Mouse (Mus musculus): ENCODE results near the gene Spen.

The Spen gene

DNA sequence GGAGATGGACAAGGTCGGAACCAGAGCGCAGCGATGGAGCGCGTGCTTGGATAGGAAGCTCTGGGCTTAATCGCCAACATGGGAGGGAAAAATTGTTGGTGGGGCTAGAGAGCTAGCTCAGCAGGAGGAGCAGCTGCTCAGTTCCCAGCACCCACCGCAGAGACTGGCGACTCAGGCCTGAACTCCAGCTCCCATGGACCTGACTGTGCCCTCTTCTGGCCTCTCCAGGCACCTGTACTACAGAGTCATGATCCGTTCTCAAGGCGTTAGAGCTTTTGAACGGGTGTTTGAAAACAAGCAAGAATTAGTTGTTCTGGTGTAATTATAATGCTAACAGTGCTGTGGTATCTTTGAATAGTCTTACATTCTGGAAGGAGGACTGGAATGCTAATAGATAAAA lies 9.5 kb downstream of the Spen start:
- no peak for DNase-seq (ENCODE audit: low spot score)

DNA sequence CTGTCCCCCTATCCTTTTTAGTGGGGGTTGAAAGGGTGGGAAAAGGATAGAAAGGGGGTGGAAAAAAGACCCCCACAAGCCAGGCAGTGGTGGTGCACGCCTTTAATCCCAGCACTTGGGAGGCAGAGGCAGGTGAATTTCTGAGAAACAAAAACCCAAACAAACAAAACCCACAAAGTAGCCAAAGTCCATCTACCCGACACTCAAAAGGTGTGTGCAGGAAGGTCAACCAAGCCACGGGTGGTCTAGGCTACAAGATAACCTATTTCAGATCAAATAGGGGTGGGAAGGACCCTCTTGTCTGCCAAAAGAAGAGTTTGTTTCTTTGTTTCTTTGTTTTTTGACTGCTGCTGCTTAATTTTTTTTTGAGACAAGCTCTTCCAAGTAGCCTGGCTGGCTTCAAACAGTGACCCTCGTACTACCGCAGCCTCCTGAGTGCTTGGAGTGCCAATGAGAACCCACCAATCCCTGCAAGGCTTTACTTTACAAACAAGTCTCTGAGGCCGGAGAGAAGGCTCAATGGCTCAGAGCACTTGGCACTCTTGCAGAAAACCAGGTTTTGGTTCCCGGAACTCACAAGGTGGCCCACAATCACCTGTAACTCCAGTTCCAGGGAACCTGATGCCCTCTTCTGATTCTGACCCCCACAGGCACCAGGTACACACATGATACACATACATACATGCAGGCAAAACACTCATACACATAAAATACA lies 11.3 kb downstream of the Spen start:
- no peak for DNase-seq (ENCODE audit: low spot score)

DNA sequence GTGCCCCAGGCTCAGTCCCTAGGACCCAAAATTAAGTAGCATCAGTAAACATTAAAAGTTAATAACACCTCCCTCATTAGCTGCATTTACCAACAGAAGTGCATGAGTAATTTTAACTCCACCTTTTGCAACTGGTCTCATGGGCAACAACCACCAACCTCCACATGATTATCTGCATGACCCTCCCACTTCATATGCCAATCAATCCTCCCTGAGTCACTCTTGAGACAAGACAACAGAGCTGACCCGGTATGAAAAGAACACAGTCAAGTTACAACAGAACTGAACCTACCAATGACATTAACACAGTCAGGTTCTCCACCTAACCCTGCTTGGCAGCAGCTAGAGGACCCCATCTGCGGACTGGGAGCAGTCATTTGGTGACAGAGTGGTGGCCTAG lies 12.5 kb downstream of the Spen start:
- DNase-seq (ENCODE audit: low spot score): no peak

DNA sequence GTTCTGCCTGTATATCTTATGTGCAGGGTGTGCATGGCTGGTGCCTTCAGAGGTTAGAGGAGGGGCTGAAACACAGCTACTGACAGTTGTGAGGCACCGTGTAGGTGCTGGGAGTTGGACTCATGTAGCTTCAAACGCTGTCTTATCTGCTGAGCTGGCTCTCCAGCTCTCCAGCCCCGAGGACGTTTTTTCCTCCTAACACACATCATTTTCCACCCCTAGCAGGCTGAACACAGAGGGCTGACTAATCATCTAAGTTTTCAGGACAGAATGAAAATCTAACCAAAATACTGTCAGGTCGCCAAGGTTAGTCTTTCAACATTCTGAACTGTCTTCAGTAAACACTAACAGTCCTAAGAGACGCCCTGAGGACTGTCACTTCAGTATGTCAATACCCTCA lies 13.7 kb downstream of the Spen start:
- no peak for DNase-seq (ENCODE audit: low spot score)

DNA sequence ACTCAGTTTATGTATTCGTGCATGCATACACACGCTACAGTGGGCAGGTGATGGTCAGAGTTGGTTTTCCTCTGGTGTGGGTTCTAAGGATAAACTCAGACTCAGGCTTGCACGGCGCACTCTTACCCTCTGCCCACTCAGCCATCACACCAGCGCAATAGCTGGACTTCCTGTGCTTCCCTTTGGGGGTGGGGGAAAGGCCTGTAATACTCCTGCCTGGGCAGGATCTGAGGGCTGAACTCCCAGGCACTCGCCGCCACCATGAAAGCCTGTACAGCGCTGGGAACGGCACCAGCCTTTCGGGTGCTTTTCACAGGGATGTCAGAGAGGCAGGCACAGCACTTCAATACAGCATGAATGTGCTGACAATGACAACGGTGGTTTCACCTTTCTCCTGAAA lies 15.3 kb downstream of the Spen start:
- DNase-seq (ENCODE audit: low spot score): no peak

DNA sequence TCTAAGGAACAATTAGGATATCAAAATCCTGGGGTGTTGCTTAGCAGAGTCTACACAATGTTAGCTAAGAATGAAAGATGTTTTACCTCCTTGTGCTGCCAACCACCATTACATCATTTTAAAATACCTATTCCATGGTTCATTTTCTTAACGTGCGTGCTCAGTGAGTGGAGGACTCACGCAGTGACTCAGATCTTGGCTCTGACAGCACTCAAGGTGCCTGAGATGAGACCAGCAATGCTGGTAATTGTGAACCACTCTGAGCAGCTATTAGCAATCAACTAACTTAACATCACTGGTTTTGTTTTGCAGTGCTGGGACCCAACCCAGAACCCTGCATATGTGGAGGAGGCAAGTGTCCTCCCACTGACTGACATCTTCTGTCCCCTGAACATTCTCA lies 20.0 kb downstream of the Spen start:
- no peak for DNase-seq (ENCODE audit: low spot score)

DNA sequence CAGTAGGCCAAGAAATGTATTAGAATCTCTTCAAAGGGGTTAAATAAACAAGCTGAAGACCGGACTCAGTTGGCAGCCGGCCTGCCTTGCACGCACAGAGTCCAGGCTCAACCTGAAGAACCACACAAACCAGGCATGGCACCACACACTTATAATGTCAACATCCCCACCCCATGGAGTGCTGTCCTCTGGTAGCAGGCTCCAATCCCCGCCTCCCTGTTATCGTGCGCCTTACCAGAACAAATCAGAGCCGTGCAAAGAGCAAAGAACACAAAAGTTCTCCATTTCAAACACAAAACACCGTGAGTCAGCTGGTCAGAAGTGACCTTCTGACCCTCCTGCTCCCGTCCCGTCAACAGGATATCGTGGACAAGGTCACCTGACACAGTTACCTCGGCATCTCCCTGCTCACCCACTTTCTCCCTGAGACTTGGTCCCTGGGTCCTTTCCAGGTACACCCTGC lies 24.2 kb downstream of the Spen start:
- no peak for DNase-seq (ENCODE audit: low spot score)

DNA sequence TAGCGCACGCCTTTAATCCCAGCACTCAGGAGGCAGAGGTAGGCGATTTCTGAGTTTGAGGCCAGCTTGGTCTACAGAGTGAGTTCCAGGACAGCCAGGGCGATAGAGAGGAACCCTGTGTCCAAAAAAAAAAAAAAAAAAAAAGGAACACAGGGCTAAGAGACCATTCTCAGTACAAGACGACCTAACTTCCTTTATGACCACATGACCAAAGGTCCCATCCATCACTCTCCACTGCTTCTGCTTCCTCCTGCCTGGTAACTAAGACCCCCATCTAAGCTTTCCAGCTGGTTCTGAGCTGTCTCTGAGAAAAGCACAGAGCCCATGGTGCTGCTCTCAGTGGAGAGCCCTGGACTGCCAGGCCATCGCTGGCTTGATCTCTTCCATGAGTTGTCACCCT lies 26.3 kb downstream of the Spen start:
- DNase-seq (ENCODE audit: low spot score): no peak

DNA sequence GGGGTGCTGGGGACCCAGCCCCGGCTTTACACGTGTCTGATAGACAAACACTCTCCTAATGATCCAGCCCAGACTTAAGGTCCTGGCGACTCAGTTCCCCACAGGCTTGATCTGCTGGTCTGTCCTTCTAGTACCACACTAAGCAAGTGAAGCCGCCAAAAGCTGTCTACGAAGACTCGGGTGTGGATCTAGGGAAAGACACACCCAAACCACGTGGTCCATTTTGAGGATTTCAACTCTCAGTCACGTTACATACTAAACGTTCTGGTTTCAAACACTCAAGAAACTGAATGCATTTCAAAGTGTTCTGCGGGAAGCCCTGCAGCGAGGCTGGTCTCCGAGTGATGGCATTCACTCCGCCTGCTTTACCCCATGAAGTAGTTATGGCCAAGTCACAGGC lies 27.9 kb downstream of the Spen start:
- DNase-seq (ENCODE audit: low spot score): no peak

DNA sequence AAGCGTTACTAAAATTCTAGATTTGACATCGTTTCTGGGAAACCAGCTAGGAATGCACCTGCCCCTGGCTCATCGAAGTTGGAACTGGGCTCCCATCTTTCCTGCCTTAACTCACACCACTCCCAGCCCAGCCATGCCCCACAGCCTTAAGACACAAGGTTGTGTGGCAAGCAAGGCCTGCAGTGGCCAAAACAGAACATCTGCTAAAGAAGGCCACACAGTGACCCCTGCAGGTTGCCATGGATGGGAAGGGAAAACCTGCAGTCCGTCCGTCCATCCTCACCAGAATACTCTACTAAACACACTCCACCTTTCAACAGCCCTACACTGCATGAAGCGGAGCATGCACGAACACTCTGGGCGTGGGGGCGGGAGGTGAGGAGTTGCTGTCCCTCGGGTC lies 31.5 kb downstream of the Spen start:
- no peak for DNase-seq (ENCODE audit: low spot score)

DNA sequence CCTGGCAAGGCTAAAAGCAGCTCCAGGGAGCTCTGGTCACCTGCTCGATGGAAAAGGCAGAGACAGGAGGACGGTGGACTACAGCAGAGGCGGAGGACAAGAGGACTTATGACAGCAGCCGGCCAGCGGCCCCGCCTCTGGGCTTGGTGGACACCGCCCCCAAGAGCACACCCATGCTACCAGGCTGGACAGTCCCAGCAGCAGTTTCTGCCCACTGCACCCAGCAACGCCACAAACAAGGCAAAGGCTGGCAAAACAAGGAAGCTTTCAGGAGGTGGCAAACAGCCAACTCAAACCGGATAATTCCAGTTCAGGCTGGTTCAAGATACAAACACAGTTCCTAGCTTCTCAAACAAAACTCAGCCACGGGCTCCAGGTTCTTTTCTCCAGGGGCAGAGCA lies 32.0 kb downstream of the Spen start:
- DNase-seq (ENCODE audit: low spot score): no peak

DNA sequence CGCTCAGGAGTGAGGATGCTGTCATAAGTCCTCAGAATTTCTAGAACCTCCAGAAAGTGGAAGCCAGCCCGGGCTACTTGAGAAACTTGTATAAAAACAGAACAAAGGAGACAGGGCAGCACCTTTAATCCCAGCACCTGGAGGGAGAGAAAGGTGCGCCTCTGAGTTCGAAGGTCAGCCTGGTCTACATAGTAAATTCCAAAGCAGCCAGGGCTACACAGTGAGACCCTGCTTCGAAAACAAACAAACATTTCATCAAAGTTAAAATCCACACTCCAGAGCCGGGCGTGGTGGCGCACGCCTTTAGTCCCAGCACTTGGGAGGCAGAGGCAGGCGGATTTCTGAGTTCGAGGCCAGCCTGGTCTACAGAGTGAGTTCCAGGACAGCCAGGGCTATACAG lies 32.6 kb downstream of the Spen start:
- DNase-seq (ENCODE audit: low spot score): no peak

DNA sequence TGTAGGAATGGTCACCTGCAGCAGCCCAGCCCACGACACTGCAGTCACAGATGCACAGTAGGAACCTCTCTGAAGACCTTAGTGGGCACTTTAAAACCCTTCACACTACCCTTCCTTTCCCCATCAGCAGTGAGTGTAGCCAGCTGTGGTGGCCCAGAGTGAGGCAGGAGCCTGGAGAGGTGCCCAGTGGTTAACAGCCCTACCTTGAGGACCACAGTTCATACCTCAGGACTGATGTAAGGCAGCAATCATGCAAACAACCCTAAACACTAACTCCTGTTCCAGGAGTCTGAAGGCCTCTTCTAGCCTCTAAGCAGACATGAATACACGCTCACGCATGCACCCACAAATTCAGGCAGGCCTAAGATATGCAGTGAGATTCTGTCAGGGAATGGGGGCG lies 33.9 kb downstream of the Spen start:
- DNase-seq (ENCODE audit: low spot score): no peak

DNA sequence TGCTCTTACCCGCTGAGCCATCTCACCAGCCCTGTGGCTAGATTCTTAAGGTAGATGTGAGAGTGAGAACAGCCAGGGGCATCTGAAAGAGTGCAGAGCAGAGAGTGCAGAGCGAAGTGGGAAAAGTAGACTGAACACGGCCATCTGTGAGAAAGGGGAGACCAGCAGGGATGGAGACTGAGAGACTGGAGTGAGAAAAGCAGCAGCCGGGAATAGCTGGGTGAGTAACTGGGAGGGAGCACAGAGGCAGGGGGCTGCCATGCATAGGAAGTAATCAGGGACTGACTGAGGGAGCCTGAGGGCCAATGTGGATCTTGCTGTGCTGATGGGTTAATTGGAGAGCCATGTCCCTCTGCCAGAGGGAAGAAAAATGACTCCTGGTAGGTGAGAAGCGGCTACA lies 35.7 kb downstream of the Spen start:
- DNase-seq (ENCODE audit: low spot score): no peak

DNA sequence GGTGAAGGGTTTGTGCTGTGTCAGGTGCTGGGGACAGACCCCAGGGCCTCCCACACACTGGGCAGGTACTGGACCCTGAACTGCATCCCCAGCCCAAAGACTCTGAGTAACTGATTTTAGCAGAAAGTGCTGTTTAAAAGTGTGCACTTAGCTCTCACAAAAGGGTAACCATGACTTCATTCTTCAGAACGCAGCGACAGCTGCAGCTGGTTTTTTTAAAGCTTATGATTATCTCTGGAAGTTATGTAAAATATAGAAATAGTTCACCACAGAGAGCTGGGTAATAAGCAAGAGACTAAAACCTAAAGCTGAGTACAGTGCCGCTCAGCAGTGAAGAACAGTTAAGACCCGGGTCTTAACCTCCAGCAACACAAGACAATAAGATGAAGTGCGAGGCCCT lies 37.3 kb downstream of the Spen start:
- DNase-seq (ENCODE audit: low spot score): no peak

DNA sequence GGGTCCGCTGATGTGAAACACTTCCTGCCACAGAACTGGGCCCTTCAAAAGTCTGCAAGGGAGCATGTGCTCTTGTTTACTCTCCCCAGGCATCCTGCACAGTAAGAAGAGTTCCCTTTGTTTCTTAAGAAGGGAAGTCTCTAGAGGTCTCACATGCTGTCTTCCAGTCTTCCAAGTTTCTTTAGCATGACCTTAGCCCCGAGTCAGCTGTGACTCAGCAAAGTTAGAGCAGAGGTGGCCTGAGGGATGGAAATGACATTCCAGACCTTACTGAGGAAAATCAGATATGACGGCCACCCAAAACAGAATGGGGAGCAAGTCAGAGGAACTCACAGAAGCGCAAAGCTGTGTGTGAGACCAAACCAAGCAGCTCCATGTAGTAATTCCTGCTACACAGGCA lies 37.8 kb downstream of the Spen start:
- DNase-seq (ENCODE audit: low spot score): no peak

DNA sequence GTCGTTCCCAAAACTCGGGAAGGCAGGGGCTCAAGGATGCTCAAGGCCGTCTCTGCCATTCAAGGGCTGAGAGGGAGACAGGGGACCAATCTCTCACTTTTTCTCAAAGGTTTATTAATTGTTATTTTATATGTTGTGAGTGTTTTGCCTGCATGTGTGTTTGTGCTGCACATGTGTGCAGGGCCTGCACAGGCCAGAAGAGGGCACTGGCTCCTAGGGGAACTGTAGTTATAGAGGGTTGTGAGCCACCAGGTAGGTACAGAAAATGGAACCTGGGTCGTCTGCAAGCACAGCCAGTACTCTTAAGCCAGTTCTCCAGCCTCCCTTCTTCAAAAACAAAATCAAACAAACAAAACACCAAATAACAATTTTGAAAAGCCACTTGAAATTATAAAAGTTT lies 49.7 kb downstream of the Spen start:
- no peak for DNase-seq (ENCODE audit: low spot score)

DNA sequence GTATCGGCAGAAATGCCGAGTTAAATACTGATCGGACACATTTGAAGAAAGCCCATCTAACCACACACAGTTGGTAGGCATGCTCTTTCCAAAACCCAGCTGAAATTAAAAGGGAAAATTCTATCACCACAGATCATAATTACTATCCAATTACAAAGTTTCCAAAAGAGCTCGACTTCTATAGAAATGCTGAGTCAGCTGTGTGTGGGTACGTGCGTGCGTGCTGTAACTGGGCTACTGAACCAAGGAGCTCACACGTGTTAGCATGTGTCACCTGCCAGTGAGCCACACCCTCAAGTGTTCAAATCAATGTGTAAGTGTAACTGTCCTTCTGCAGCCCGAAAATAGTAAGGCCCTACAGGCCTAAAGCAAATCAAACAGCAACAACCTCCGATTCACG lies 50.8 kb downstream of the Spen start:
- DNase-seq (ENCODE audit: low spot score): no peak

DNA sequence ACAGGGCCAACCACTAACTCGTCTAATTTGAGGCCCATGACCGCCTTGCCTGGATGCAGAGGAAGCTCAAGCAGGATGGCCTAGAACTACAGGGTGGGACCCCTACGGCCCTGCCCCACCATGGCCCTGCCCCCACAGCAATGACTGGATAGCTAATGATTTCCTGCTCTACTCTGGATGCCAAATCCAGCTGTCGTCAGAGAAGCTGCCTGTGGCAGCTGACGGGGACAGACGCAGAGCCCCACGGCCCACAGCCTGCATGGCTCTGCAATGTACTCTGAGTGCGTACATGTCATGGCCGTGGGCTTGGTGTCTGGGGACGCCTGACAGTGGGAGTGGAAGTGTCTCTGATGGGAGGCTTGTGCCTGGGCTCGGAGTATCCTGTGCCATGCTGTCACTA lies 54.3 kb downstream of the Spen start:
- no peak for DNase-seq (ENCODE audit: low spot score)

DNA sequence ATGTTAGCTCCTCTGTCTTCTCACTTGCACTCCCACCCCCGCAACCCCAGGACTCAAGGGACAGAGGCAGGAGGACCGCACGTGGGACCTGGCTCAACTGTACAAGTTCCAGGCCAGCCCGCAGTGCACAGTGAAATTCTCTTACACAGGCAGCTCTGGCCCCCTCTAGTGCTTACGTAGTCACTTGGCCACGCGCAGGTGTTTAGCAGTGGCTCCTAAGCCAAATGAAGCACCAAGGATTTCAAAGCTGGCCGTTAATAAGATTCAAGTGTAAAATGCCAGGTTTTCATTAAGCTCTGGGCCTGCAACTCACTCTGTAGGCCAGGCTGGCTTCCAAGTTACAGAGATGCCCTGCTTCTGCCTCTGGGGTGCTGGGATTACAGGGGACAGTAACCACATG lies 59.0 kb downstream of the Spen start:
- no peak for DNase-seq (ENCODE audit: low spot score)

DNA sequence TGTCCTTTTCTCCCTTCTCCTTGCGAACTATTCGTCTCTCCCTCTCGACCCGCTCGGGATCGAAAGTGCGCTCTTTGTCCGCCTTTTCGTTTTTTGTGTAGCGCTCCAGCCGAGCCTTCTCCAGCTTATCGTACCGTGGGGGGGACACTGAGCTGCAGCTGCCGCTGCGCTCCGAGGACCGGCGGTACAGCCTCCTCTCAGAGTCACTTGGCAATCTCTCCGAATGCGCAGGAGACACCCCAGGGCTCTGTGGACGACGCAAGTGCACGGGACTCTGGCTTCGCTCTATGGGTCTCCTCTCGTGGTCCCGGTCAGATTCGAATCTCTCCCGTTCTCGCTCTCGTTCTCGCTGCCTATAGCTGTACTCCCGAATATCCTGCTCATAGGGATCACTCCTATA lies 59.6 kb downstream of the Spen start:
- DNase-seq (ENCODE audit: low spot score): no peak

DNA sequence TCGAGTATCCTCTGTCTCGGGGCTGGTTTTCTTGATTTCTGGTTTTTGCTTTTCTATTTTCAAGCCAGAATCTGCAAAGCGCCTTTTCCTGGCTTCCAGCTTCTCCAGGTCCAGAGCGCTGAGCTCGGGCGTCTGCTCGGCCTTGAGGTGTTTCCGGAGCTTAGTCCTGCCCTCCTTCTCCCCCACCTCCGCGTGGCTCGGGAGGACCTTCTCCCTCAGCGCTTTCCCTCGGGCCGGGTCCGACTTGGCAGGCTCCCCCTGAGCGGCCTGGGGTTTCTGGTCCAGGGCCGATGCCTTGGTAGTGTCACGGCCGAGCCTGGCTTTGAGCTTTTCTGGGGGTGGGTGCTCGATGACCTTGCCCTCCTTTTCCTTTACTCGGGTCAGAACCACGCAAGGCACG lies 60.2 kb downstream of the Spen start:
- no peak for DNase-seq (ENCODE audit: low spot score)

DNA sequence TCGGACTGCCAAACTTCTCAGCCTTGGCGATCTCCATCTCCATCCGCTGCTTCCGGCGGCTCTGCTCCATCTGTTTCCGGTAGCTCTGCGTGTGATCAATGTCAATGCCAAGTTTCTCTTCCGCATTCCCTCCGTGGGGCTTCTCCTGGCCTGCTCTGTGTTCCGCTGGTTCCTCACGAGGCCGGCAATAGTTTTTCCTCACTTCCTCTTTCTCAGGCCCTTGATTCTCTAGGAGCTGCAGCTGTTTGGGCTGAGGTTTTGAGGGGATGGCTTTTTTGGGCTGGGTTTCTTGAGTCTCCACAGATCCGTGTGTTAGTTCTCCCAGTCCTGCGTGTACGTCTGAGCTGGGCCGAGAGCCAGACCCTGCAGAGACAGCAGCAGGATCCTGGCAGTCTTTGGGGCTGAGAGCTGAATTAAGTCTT lies 60.7 kb downstream of the Spen start:
- no peak for DNase-seq (ENCODE audit: low spot score)

DNA sequence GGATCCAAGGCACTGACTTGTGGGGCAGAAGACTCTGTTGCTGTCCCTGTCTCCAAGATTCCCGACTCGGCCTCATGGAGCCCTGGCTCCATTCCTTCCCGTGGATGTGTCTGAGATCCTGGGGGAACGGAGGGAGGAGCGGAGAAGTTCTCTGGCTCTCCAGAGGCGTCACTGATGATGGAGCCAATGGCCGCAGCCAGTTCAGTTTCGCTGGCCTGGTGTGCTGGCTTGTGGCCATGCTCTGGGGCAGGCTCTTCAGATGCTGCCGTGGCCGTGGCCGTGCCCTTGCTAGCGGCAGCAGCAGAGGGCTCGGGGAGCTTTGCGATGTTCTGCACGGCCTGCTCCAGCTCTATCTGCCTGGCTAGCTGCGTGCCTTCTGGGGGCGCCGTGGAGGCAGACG lies 64.0 kb downstream of the Spen start:
- no peak for DNase-seq (ENCODE audit: low spot score)
